Mouse (Mus musculus): ENCODE data around the gene Rora. TPM values are rescaled to one million over a fixed set of nuclear protein-coding genes. Genes with fewer than 3 reads are reported as not detected.

Rora gene
- total RNA-seq, 2 experiments from 2014 or later, result 43.6 to 48.9 TPM

GRCm38 (mm10) chr9:68876289-68876688, 222.7 kb downstream of the Rora start:
- DNase-seq (ENCODE audit: low spot score in 2 of 2), result no peak

- no peak for DNase-seq (ENCODE audit: low spot score in 2 of 2)
These were observed 228.3 kb downstream of the Rora start for GRCm38 (mm10) chr9:68881896-68882295.

- no peak for DNase-seq (ENCODE audit: low spot score in 2 of 2)
These were observed 229.4 kb downstream of the Rora start for GRCm38 (mm10) chr9:68883005-68883404.

- no peak for DNase-seq (ENCODE audit: low spot score in 2 of 2)
These were observed 230.1 kb downstream of the Rora start for GRCm38 (mm10) chr9:68883687-68884086.

GRCm38 (mm10) chr9:68884451-68885035, 231.0 kb downstream of the Rora start:
- peak in 1 of 2 experiments; percentile 15 for DNase-seq (ENCODE audit: low spot score in 2 of 2)

- DNase-seq (ENCODE audit: low spot score in 2 of 2), result peak; percentile 55 to 84
These were observed 235.1 kb downstream of the Rora start for GRCm38 (mm10) chr9:68888670-68889069.

GRCm38 (mm10) chr9:68891431-68891830, 237.8 kb downstream of the Rora start:
- DNase-seq (ENCODE audit: low spot score in 2 of 2), result no peak

GRCm38 (mm10) chr9:68892356-68892755, 238.8 kb downstream of the Rora start:
- DNase-seq (ENCODE audit: low spot score in 2 of 2), result no peak

- no peak for DNase-seq (ENCODE audit: low spot score in 2 of 2)
These were observed 239.3 kb downstream of the Rora start for GRCm38 (mm10) chr9:68892859-68893258.

GRCm38 (mm10) chr9:68898286-68898685, 244.7 kb downstream of the Rora start:
- no peak for DNase-seq (ENCODE audit: low spot score in 2 of 2)

- DNase-seq (ENCODE audit: low spot score in 2 of 2), result no peak
These were observed 246.1 kb downstream of the Rora start for GRCm38 (mm10) chr9:68899525-68900222.

GRCm38 (mm10) chr9:68906361-68906883, 252.8 kb downstream of the Rora start:
- no peak for DNase-seq (ENCODE audit: low spot score in 2 of 2)

GRCm38 (mm10) chr9:68912483-68913151, 259.0 kb downstream of the Rora start:
- no peak for DNase-seq (ENCODE audit: low spot score in 2 of 2)

- DNase-seq (ENCODE audit: low spot score in 2 of 2), result no peak
These were observed 259.7 kb downstream of the Rora start for GRCm38 (mm10) chr9:68913191-68913697.

- DNase-seq (ENCODE audit: low spot score in 2 of 2), result no peak
These were observed 261.1 kb downstream of the Rora start for GRCm38 (mm10) chr9:68914541-68915275.

- DNase-seq (ENCODE audit: low spot score in 2 of 2), result no peak
These were observed 263.2 kb downstream of the Rora start for GRCm38 (mm10) chr9:68916741-68917140.

GRCm38 (mm10) chr9:68923128-68923601, 269.6 kb downstream of the Rora start:
- no peak for DNase-seq (ENCODE audit: low spot score in 2 of 2)

- DNase-seq (ENCODE audit: low spot score in 2 of 2), result no peak
These were observed 272.8 kb downstream of the Rora start for GRCm38 (mm10) chr9:68926406-68926805.

- DNase-seq (ENCODE audit: low spot score in 2 of 2), result no peak
These were observed 279.6 kb downstream of the Rora start for GRCm38 (mm10) chr9:68933159-68933558.

GRCm38 (mm10) chr9:68934238-68934637, 280.7 kb downstream of the Rora start:
- no peak for DNase-seq (ENCODE audit: low spot score in 2 of 2)

GRCm38 (mm10) chr9:68935611-68936010, 282.0 kb downstream of the Rora start:
- DNase-seq (ENCODE audit: low spot score in 2 of 2), result no peak

Measured in gastrocnemius, postnatal 4 days (tissue).